Mouse (Mus musculus): ENCODE measurements at regions not wholly inside any gene's neighbourhood (a gene's known extent, or its start where the extent isn't known, plus 50 kb on each side); places are given as distances from the start of the nearest gene placed in this dataset.

DNA sequence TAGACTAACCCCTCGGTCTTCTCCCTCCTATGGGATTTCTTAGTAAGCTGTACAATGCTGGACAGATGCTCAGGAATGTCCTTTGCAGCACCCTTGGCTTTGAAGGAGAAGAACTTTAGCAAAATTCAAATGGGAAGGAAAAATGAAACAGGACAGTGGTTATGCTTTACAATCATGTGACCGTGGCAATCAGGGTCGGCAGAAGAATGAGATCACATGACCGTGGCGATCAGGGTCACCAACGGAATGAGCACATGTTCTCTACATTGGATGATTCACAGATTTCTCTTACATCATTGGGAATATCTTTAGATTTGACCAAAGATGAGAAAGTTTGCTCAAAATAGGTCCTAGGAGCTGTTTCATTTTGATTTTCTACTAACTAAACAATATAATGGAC, 108.7 kb upstream of the Sgcd start:
- DNase-seq: no peak

DNA sequence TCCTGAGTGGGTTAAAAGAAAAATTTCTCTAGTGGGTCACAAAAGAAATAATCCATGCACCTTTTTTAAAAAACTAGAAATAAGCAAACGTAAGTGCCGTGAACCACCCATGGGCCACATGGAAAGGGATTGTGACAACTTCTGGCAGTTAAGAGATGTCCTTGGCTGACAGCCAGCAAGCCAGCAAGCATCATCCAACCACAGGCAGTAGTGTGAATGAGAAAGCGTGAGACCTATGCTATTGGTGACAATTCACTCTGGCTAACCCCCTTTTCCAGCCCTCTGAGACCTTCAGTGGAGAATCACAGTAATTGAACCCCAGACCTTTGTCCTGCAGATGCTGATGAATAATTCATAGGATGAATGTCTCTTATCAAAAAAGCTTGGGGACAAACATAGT, 78.3 kb upstream of the Sgcd start:
- no peak for DNase-seq

DNA sequence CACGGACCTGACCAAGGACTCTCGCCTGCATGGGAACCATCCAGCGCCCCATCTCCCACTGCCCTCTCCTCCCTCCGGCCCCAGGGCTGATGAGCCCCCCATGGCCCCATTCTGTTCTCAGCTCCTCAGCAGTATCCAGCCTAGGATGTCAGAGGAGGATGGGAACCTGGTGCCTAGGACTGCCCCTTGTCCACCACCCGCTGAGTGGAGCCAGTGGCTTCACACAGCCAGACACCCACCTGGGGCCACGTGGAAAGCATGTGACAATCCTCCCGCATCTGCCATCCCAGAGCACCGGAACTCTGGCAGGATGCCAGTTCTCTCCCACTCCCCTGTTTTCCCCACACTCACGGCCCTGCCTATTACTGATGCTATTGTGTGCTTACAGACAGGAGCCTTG, 75.0 kb upstream of the Sgcd start:
- DNase-seq: no peak

DNA sequence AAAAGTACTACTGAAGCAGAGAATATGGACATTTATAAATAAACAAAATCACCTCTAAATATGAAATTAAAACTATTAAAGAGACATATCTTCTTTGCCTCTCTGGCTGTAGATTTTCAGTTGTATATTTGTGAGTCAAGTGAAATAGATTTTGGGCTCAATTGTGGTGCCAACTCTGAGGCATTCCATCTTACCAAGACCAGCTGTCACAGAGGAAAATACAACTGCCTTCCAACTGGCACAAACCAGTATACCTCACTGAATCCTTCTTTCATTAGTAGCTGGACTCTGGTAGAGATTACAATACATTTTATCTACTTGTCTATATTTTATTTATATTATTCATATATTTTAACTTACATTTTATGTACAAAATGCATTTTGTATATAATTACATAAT, 72.7 kb upstream of the Sgcd start:
- DNase-seq: no peak

DNA sequence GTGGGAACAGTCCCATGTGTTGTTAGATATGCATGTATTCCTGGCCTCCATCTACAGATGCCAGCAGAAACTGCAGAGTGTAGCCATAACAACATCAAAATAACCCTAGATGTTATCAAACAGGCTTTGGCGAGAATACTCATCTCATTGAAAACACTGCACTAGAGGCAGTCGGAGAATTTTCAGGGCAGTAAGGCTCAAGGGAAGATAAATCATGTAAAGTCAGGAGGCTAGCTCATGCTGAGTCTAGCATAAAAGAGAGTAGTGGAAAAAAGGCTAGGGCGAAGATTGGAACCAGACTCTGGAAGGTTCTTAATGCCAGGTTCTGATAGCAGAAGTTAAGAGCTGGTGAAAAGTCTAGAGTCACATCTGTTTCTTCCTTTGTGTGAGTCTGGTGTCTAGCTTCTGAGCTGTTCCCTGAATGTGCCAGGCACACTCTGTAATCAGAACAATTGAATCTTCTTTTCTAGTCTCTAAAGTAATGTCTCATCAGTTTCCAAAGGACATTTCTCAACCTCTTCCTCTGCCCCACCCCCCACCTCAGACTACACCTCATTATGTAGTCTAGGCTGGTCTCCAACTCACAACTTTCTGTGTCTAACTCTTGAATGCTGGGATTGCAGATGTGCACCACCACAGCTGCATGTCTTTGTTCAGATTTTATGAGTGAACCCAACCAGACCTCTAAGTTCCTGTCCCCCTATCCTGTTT, 62.5 kb upstream of the Sgcd start:
- no peak for DNase-seq

DNA sequence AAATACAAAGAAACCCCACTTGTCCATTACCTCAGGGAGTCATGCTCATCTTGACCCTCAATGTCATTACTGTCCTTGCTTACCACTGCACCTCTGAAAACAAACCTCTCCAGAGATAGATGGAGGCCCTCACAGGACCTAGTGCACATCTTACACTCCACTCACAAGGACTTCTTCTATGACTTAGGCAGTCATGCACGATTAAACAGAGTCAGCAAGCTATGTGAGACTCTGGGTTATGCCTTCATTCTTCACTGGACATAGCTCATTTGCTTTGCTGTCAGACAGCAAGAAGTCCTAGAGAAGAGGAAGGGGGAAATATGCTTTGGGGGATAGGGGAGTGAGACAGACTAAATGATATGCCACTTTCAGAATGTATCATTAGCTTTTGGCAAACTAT, 59.5 kb upstream of the Sgcd start:
- DNase-seq: no peak

Measured in right cerebral cortex, postnatal 25 days (tissue).